Mouse (Mus musculus): ENCODE results near the gene Tbc1d10c.
"Not testable (repeated sequence)": the region's sequence is repeated elsewhere in the genome, so short reads cannot be mapped to it uniquely, and the experiment has no call there.

Tbc1d10c gene

DNA sequence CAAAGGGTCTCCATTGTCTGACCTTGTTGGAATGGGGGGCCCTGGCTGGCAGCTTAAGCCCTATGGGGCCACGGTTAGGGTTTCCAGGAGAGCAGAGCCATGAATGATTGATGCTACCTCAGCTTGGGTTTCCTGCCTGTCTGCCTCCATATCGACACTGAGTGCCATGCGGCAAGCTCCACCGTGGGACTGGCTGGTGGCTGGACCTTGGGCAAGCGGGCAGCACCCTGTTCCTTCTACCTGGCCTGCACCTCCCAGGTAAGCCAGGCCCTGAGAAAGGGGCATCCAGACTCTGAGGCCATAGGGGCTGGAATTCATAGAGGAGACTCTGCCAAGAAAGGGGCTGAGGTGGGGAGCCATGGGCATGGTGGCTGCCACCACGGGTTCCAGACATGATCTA is 50.9 kb downstream of the Tbc1d10c start:
- no peak for DNase-seq

DNA sequence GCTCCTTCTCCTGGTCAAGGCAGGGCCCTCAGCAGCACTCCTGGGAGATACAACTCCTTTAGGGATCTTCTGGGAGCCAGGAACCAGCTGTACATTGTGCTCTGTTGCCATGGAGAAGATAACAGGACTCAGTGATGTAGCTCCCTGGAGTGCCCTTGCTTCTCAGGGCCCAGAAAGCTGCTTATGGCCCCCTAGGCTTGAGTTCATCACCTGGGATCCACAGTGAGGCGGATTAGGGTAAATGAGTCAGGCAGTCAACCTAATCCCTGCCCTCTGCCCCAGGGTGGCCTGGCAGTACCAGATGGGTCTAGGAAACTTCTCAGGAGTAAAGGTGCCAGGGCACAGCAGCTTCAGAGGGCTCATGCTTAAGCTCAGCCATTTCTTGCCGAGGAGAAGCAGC is 51.6 kb downstream of the Tbc1d10c start, which contains the start of gene Gpr152:
TSS of gene Gpr152 (plus strand) at position 342 of the 400 bp plus-strand sequence.
- DNase-seq: no peak

DNA sequence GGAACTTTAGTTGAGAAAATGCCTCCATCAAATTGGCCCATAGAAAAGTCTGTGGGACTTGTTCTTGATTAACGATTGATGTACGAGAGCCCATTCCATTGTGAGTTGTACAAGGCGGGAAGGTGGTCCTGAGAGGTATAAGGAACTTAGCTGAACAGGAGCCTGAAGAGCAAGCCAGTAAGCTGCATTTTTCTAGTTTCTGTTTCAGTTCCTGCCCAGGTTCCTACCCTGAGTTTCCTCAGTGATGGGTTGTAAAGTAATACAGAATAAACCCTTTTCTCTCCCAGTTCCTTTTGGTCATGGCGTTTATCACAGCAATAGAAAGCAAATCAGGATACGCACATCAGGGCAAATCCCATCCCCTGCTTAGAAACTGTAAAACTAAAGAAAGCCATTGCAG is 53.2 kb downstream of the Tbc1d10c start:
- no peak for DNase-seq

DNA sequence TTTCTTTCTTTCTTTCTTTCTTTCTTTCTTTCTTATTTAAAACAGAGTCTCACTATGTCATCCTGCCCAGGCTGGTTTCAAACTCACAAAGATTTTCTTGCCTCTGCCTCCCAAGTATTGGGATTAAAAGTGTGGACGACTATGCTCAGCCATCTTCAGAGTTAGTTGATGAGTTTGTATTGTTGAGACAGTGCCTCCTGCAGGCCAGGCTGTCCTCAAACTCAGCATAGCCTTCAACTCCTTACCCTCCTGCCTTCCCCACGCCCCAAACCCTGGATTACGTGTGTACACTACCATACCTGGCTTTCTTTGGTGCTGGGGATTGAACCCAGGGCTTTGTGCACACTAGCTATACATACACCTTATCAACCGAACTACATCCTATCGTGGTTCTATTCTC is 54.6 kb downstream of the Tbc1d10c start:
- DNase-seq: no peak

DNA sequence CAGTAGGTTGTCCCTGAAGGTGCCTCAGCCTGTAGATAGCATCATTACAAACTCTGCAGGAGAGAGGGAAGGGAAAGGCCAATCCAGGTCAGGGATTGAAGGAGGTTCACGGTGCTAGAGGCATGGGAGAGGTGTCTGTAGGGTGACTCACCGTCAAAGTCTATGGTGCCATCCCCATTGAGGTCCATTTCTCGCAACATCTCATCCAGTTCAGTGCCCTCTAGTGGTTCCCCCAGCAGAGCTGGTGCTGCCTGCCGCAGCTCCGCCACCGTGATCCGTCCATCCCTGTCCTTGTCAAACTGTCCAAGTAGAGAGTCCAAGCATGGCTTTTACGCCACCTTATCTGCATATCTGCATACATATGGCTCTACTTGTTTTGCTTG is 55.1 kb downstream of the Tbc1d10c start:
- not testable (repeated sequence) for DNase-seq

DNA sequence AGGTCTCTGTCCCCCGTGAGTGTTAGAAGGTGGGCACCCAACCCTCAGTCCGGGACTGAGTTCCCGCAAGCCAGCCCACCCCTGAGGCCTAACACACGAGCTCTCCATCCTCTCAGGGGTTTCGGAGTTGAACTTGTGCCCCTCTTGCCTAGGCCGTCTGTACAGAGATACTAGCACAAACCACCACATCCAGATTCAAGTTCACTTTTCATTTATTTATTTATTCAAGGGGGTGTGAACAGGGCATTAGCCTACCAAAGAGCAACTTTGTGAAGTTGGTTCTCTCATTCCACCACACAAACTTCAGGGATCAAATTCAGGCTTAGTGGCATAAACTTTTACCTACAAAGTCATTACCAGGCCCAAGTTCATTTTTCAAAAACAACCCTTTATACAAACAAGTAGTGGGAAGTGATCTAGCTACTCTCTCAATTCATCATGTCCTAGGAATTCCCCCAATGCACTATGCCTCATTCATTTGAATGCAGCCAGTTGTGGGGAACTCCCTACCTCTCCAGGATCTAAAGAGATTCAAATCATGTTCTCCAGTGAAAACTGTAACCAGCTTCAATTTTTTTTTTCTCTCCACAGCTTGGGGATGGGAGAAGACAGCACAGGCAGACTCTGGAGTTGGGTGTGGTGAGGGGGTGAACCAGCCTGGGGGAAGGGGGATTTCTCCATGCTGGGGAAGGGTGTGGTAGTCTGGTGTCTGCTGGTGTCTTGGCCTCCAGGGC is 55.7 kb downstream of the Tbc1d10c start:
- DNase-seq: not testable (repeated sequence)

DNA sequence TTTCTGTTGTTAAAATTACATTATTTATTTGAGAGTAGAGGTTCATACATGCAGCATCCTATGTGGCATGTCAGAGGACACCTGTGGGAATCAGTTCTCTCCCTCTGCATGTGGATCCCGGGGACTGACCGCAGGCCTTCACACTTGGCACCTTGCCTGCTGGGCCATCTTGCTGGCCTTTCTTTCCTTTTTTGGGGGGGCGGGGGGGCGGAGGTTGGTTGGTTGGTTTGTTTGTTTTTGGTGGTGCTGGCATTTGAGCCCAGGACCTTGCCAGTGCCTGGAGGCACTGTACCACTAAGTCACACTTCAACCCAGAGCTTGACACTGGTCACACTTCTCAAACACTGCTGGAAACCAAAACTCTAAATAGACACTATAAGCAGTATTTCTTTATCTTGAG is 56.7 kb downstream of the Tbc1d10c start:
- DNase-seq: no peak
